Mouse (Mus musculus): Measurements from ENCODE around the gene Dzip1. TPM values are rescaled to one million over a fixed set of nuclear protein-coding genes. Genes with fewer than 3 reads are reported as not detected.

Dzip1 gene
- polyA plus RNA-seq, 1 experiment from 2014 or later: 53.2 TPM

Other genes starting within 250 kb of the Dzip1 start
- gene Abcc4, start 219.2 kb downstream of the Dzip1 start, polyA plus RNA-seq (2015; fragmentation: Nextera tagmentation; extraction: Ambion mirVana): 4.0 and 4.7 TPM in 2 replicates
- gene Cldn10, start 137.6 kb downstream of the Dzip1 start, polyA plus RNA-seq (2015; fragmentation: Nextera tagmentation; extraction: Ambion mirVana): 0.38 and 1.1 TPM in 2 replicates
- gene Dnajc3, start 12.5 kb upstream of the Dzip1 start, polyA plus RNA-seq (2015; fragmentation: Nextera tagmentation; extraction: Ambion mirVana): 21.8 and 27.7 TPM in 2 replicates
- gene Uggt2, start 174.0 kb upstream of the Dzip1 start, polyA plus RNA-seq (2015; fragmentation: Nextera tagmentation; extraction: Ambion mirVana): 15.2 and 16.3 TPM in 2 replicates
- 1.2 and 1.5 TPM in 2 replicates for gene Hs6st3, start 212.9 kb upstream of the Dzip1 start, polyA plus RNA-seq (2015; fragmentation: Nextera tagmentation; extraction: Ambion mirVana)